Mouse (Mus musculus): ENCODE data around the gene Syde2.

DNA sequence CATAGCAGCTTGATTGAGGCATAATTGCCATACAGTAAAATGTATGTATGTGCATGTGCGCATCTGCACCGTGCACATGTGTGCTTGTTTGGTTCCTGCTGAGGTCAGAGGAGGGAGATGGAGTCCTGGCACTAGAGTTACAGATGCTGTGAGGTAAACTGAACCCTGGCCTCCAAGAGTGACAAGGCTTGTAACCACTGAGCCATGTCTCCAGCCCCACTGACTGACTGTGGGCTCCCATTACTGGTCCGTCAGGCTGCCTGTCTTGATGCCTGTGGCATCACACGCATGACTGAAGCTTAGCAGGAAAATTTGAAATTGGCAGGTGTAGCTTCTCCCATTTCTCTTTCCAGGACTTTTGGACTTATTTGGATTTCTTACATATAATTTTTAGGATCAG lies 23.1 kb downstream of the Syde2 start:
- TF ChIP-seq POLR2A (IDR thresholded peaks at IDR 0.05; ENCODE audit: insufficient read depth, low read length) (no peak), CTCF (IDR thresholded peaks at IDR 0.05; ENCODE audit: low read depth, low read length) (no peak), EP300 (IDR thresholded peaks at IDR 0.05; ENCODE audit: insufficient read depth, low read depth, low read length) (no peak)

Measured in ES-Bruce4 (cell line).